Mouse (Mus musculus): ENCODE measurements around the gene Ankrd55.

DNA sequence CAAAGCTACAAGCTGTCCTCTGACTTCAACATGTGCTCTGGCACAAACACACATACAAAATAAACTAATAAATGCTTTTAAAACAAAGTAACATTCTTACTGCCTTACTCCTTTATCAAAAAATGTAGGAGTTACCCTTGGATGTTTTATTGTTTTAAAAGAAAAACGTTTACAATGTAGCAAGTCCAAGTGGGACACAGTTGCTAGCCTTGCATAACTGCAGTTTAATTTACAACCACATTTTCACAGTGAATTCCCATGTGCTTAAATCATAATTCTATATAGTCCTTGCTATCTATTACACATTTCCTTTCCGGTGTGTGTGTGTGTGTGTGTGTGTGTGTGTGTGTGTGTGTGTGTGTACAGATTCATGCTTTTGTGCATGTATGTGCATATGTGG lies 57.3 kb downstream of the Ankrd55 start:
- TF ChIP-seq CTCF (IDR thresholded peaks at IDR 0.05; ENCODE audit: low read depth, low read length) = no peak
- TF ChIP-seq POLR2A (IDR thresholded peaks at IDR 0.05; ENCODE audit: extremely low read depth, insufficient read depth, low read length) = no peak
